Mouse (Mus musculus) midbrain, embryonic 16.5 days (tissue): ENCODE measurements around the gene Foxn2. TPM values are rescaled to one million over a fixed set of nuclear protein-coding genes. Genes with fewer than 3 reads are reported as not detected.
"Not testable (repeated sequence)": the region's sequence is repeated elsewhere in the genome, so short reads cannot be mapped to it uniquely, and the experiment has no call there.

Experiments
- ATAC-seq: fragments of 200-750 bp; cut with Nextera tagmentation; 2 replicates; pipeline ENCODE4 v1.8.0; 2017; ENCODE audit warnings: moderate TSS enrichment
- H3K27ac ChIP-seq: fragments of 300-500 bp; sonication (generic); 2 replicates; pipeline ENCODE4 v1.5.1; 2014; ENCODE audit warnings: mild to moderate bottlenecking, low read length, mixed read lengths
- H3K27me3 ChIP-seq: fragments of 300-500 bp; sonication (generic); 2 replicates; pipeline ENCODE4 v1.6.1; 2014; ENCODE audit warnings: low read depth, low read length, mixed read lengths; ENCODE audit not compliant: control insufficient read depth, insufficient read depth
- H3K36me3 ChIP-seq: fragments of 300-500 bp; sonication (generic); 2 replicates; pipeline ENCODE4 v1.6.1; 2014; ENCODE audit warnings: mild to moderate bottlenecking, low read length, moderate library complexity, mixed read lengths; ENCODE audit not compliant: control insufficient read depth, insufficient read depth
- H3K4me1 ChIP-seq: fragments of 300-500 bp; sonication (generic); 2 replicates; pipeline ENCODE4 v1.6.1; 2014; ENCODE audit warnings: mild to moderate bottlenecking, low read length, mixed read lengths; ENCODE audit not compliant: control insufficient read depth, insufficient read depth
- H3K4me2 ChIP-seq: fragments of 300-500 bp; sonication (generic); 2 replicates; pipeline ENCODE4 v1.6.1; 2014; ENCODE audit warnings: mild to moderate bottlenecking, low read length, mixed read lengths
- H3K4me3 ChIP-seq: fragments of 300-500 bp; sonication (generic); 2 replicates; pipeline ENCODE4 v1.5.1; 2014; ENCODE audit warnings: low read depth, mild to moderate bottlenecking, low read length, moderate library complexity, mixed read lengths
- H3K9ac ChIP-seq: fragments of 300-500 bp; sonication (generic); 2 replicates; pipeline ENCODE4 v1.6.1; 2014; ENCODE audit warnings: low read depth, low read length, mixed read lengths
- H3K9me3 ChIP-seq: fragments of 300-500 bp; sonication (generic); replicated peaks from 2 replicates; pipeline ENCODE4 v1.6.1; 2014; ENCODE audit warnings: mild to moderate bottlenecking, low read length, mixed read lengths; ENCODE audit not compliant: control insufficient read depth, poor library complexity, severe bottlenecking
- WGBS: fragments of 180-500 bp; shearing (Covaris S2); extraction: QIAGEN DNeasy Blood & Tissue Kit; methylation state at CpG from one replicate; pipeline ENCODE4 v1.1.7; 2014; 5-methylcytosine and 5-hydroxymethylcytosine counted together
- polyA plus RNA-seq: library from polyadenylated mRNA; unstranded; fragments of >200 nt; fragmentation: Nextera tagmentation; extraction: Ambion mirVana; gene quantifications from 2 replicates; pipeline ENCODE4 v1.2.1, GENCODE M21; 2015

Gene Foxn2
- polyA plus RNA-seq, 1 experiment from 2014 or later, result 7.6 TPM

GRCm38 (mm10) chr17:88459916-88460901 is 19.7 kb downstream of the Foxn2 start:
- Histone ChIP-seq H3K9me3 (no peaks in the 10 kb centered on the region), H3K9ac (no peak overlapping the region), H3K4me3 (no peak overlapping the region), H3K36me3 (no peaks in the 10 kb centered on the region), H3K27me3 (no peaks in the 10 kb centered on the region), H3K4me2 (no peak overlapping the region), H3K4me1 (no peaks in the 10 kb centered on the region), H3K27ac (no peak overlapping the region)
- 95% methylated on average over 7 of the region's 7 CpGs for WGBS
- no peak for ATAC-seq

GRCm38 (mm10) chr17:88462658-88463057 is 22.1 kb downstream of the Foxn2 start:
- WGBS, result 88% methylated on average over 5 of the region's 5 CpGs
- no peaks in the 10 kb centered on the region for H3K4me1 ChIP-seq

GRCm38 (mm10) chr17:88466591-88466990 is 26.1 kb downstream of the Foxn2 start:
- Histone ChIP-seq H3K27ac (no peak overlapping the region), H3K36me3 (peaks cover 3% of the 10 kb centered on the region; the same call in 1 of the 2 replicates), H3K27me3 (no peaks in the 10 kb centered on the region), H3K9me3 (0 out of 2 replicates have a peak, but pooled peaks cover 2% of the 10 kb centered on the region), H3K9ac (no peak overlapping the region), H3K4me3 (no peak overlapping the region), H3K4me2 (no peak overlapping the region), H3K4me1 (no peaks in the 10 kb centered on the region)
- no peak for ATAC-seq
- 95% methylated on average over 1 of the region's 1 CpGs for WGBS

More at GRCm38 (mm10) chr17:88462658-88463057, 22.1 kb downstream of the Foxn2 start:
- ATAC-seq, result no peak
- Histone ChIP-seq H3K36me3 (no peaks in the 10 kb centered on the region), H3K27me3 (no peaks in the 10 kb centered on the region), H3K9me3 (no peaks in the 10 kb centered on the region), H3K9ac (no peak overlapping the region), H3K4me2 (no peak overlapping the region), H3K27ac (no peak overlapping the region), H3K4me3 (no peak overlapping the region)

GRCm38 (mm10) chr17:88467696-88468095 is 27.2 kb downstream of the Foxn2 start:
- H3K9me3 ChIP-seq, result 0 out of 2 replicates have a peak, but pooled peaks cover 2% of the 10 kb centered on the region

DNA sequence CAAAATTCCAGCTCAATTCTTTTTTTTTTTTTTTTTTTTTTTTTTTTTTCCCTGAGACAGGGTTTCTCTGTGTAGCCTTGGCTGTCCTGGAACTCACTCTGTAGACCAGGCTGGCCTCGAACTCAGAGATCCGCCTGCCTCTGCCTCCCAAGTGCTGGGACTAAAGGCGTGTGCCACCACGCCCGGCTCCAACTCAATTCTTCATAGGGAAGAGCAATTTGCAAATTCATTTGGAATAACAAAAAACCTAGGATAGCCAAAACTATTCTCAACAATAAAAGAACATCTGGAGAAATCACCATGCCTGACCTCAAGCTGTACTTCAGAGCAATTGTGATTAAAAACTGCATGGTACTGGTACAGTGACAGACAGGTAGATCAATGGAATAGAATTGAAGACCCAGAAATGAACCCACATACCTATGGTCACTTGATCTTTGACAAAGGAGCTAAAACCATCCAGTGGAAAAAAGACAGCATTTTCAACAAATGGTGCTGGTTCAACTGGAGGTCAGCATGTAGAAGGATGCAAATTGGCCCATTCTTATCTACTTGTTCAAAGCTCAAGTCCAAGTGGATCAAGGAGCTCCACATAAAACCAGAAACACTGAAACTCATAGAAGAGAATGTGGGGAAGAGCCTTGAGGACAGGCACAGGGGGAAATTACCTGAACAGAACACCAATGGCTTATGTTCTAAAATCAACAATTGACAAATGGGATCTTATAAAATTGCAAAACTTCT is 28.3 kb downstream of the Foxn2 start:
- H3K27ac ChIP-seq, H3K4me1 ChIP-seq, ATAC-seq, H3K9me3 ChIP-seq, H3K27me3 ChIP-seq, H3K4me3 ChIP-seq, H3K36me3 ChIP-seq, H3K9ac ChIP-seq, H3K4me2 ChIP-seq: not testable (repeated sequence)
- 98% methylated on average over 3 of the region's 5 CpGs for WGBS

More at GRCm38 (mm10) chr17:88467696-88468095, 27.2 kb downstream of the Foxn2 start:
- Histone ChIP-seq H3K4me2 (no peak overlapping the region), H3K36me3 (peaks cover 3% of the 10 kb centered on the region; the same call in 1 of the 2 replicates), H3K27me3 (no peaks in the 10 kb centered on the region), H3K4me3 (no peak overlapping the region), H3K27ac (no peak overlapping the region), H3K9ac (no peak overlapping the region), H3K4me1 (no peaks in the 10 kb centered on the region)
- ATAC-seq, result no peak
- whole genome bisulfite sequencing, result 90% methylated on average over 6 of the region's 6 CpGs

- no peak overlapping the region for H3K4me3 ChIP-seq
- ATAC-seq, result no peak
- H3K27me3 ChIP-seq, result no peaks in the 10 kb centered on the region
- H3K27ac ChIP-seq, result no peak overlapping the region; the same call in 1 of the 2 replicates
- H3K9me3 ChIP-seq, result 0 out of 2 replicates have a peak, but pooled peaks cover 2% of the 10 kb centered on the region
- peaks cover 3% of the 10 kb centered on the region; the same call in 1 of the 2 replicates for H3K36me3 ChIP-seq
- H3K9ac ChIP-seq, result no peak overlapping the region
- no peak overlapping the region for H3K4me2 ChIP-seq
- WGBS, result 50% methylated on average over 2 of the region's 2 CpGs
- peaks cover 5% of the 10 kb centered on the region; the same call in 1 of the 2 replicates for H3K4me1 ChIP-seq
These were observed 33.3 kb downstream of the Foxn2 start for GRCm38 (mm10) chr17:88473766-88474165.

GRCm38 (mm10) chr17:88477165-88477564 is 36.7 kb downstream of the Foxn2 start:
- no peaks in the 10 kb centered on the region for H3K36me3 ChIP-seq
- H3K4me1 ChIP-seq, result peaks cover 5% of the 10 kb centered on the region; the same call in 1 of the 2 replicates
- H3K27me3 ChIP-seq, result no peaks in the 10 kb centered on the region
- H3K4me3 ChIP-seq, result no peak overlapping the region
- no peak overlapping the region for H3K9ac ChIP-seq
- H3K9me3 ChIP-seq, result no peaks in the 10 kb centered on the region
- WGBS, result 92% methylated on average over 7 of the region's 7 CpGs
- H3K27ac ChIP-seq, result no peak overlapping the region
- no peak for ATAC-seq
- no peak overlapping the region for H3K4me2 ChIP-seq

DNA sequence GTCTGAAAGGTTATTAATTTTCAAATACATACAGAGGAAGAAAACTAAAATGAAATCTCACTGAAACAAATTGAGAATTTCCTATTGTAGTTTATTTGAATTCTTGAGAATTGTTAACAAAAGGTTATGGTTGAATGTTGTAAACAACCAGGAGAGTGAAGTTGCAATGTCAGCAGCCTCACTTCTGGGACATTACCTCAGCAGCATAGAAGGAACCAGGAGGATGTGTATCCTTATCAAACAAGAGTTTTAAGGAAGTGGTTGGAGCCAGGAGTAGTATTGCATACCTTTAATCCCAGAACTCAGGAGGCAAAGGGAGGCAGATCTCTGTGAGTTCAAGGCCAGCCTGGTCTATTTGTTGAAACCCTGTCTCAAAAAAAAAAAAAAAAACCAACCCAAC is 37.2 kb downstream of the Foxn2 start:
- Histone ChIP-seq H3K4me2 (no peak overlapping the region), H3K27me3 (no peaks in the 10 kb centered on the region)

More for the DNA sequence above, 37.2 kb downstream of the Foxn2 start:
- Histone ChIP-seq H3K4me1 (peaks cover 5% of the 10 kb centered on the region; the same call in 1 of the 2 replicates), H3K4me3 (no peak overlapping the region), H3K9ac (no peak overlapping the region), H3K36me3 (no peaks in the 10 kb centered on the region), H3K9me3 (no peaks in the 10 kb centered on the region), H3K27ac (no peak overlapping the region)
- no peak for ATAC-seq
